Mouse (Mus musculus) right cerebral cortex, postnatal 14 days (tissue): Measurements from ENCODE around the gene Gm21812.
"Not testable (repeated sequence)": the region's sequence is repeated elsewhere in the genome, so short reads cannot be mapped to it uniquely, and the experiment has no call there.

ENCODE experiments used
- DNase-seq: peaks from one replicate; pipeline ENCODE4 v3.0.0; 2022

Gm21812 gene

GRCm38 (mm10) chrY:9347084-9347483 lies at the start of gene Gm21812:
Gene Gm21812 (minus strand): TSS chrY:9347184.
- not testable (repeated sequence) for DNase-seq
